Mouse (Mus musculus) megakaryocyte, embryonic 14.5 days (primary cell): Measurements from ENCODE around the gene Myrf. TPM values are rescaled to one million over a fixed set of nuclear protein-coding genes. Genes with fewer than 3 reads are reported as not detected.
A peak's percentile ranks its signal among the peaks of the same experiment; 100 is the strongest.

Experiments used
- H3K27me3 ChIP-seq: replicated peaks from 2 replicates; pipeline ENCODE3; 2012; ENCODE audit warnings: inconsistent platforms
- H3K36me3 ChIP-seq: replicated peaks from 2 replicates; pipeline ENCODE3; 2012; ENCODE audit warnings: low read length, inconsistent platforms, mixed read lengths
- H3K4me1 ChIP-seq: 2 replicates; pipeline ENCODE4 v1.6.1; 2012; ENCODE audit warnings: inconsistent platforms
- H3K4me3 ChIP-seq: replicated peaks from 2 replicates; pipeline ENCODE3; 2012; ENCODE audit warnings: moderate library complexity, mild to moderate bottlenecking, inconsistent platforms
- H3K9me3 ChIP-seq: 2 replicates; pipeline ENCODE4 v1.6.1; 2012; ENCODE audit warnings: inconsistent platforms
- FLI1 ChIP-seq: IDR thresholded peaks from 2 replicates; pipeline ENCODE4 v1.6.1; 2012; ENCODE audit warnings: low read length, inconsistent platforms, mixed read lengths
- GATA1 ChIP-seq: IDR thresholded peaks from 3 replicates; pipeline ENCODE4 v1.6.1; 2012; ENCODE audit warnings: mixed read lengths, low read length, inconsistent platforms, borderline replicate concordance
- polyA plus RNA-seq: library from polyadenylated mRNA; stranded (reverse); fragments of >175 nt; gene quantifications from 2 replicates; pipeline ENCODE4 v1.2.3, GENCODE M21; 2012; ENCODE audit warnings: low replicate concordance; ENCODE audit not compliant: insufficient read depth

Gene Myrf
- polyA plus RNA-seq, 1 experiment: 0.34 TPM

DNA sequence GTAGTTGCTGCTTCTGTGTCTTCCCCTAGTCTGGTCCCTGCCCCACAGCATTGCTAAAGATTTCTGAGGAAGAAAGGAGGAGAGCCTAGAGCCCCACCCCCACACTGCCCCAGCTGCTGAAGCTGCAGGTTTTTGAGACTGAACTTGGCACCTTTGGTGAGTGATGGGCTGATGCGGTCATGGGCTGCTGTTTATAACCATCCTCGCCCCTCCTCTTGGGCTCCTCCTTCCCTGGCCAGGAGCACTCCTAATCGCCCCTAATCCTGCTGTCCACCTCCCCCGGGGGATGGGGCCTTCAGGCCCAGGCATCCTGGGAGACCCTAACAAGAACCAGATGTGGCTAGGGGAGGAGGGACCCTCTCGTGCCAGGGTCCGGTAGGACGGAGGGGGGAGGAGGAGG, 9.5 kb downstream of the Myrf start:
- peaks cover 91% of the 10 kb centered on the region for H3K27me3 ChIP-seq
- TF ChIP-seq GATA1: no peak
- TF ChIP-seq FLI1: no peak

DNA sequence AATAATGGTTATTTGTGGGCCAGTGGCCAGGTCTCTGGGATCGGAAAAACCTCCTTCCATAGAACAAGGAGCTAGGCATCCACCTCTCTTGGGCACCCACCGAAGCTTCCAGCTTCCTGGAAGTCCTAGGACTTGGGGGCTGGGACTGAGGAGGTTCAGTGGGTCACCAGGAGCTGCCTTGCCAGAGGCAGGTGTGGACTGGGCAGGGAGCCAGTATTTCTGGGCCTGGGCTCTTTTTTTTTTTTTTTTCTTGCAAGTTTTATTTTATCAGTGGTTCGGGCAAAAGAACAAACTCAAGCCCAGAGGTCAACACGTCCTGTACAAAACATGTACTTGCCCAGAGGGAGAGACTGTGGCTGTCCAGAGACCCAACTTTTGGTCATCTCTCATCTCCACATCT, 14.8 kb downstream of the Myrf start:
- TF ChIP-seq FLI1 (no peak), GATA1 (no peak)
- peaks cover 15% of the 10 kb centered on the region for H3K4me1 ChIP-seq
- H3K36me3 ChIP-seq: no peaks in the 10 kb centered on the region
- H3K4me3 ChIP-seq: no peak overlapping the region
- peaks cover 69% of the 10 kb centered on the region for H3K27me3 ChIP-seq
- H3K9me3 ChIP-seq: no peaks in the 10 kb centered on the region

More for the DNA sequence above, 9.5 kb downstream of the Myrf start:
- Histone ChIP-seq H3K4me1 (peaks cover 12% of the 10 kb centered on the region), H3K9me3 (no peaks in the 10 kb centered on the region), H3K36me3 (no peaks in the 10 kb centered on the region), H3K4me3 (no peak overlapping the region)

DNA sequence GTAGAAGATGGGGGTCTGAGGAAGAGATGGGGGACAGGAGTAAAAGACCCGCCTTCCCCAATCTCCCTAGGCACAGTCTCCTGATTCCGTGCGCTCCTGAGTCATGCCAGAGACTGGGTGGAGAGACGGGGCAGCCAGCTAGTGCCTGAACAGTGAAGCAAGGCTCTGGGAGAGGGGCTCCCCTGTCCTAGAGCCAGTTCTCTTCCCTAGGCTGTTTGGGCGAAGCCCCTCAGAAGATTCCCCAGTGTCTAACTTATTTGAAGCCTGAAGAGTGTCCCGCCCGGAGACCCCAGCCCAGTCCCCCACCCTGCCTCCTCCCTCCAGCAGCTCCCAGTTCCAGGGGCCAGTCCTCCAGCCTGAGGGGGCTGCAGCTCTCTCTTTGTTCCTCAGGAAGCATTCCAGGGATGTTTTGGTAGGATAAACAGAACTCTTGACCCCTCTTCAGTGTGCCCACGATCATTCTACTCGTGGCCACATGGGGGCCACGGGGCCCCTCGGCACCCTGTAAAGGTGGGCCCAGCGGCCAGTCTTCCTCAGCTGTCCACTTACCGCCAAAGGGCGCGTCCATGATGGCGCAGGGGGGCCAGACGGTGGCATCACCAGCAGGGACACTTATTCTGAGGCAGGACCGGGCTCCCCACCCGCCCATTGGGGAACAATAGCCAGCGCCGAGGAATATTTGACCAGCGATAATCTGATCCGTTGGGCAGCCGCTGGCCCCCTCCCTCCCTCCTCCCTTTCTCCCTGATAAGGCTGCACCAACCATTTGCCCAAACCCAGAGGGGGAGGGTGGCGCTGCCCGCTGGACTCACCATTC, 15.7 kb downstream of the Myrf start:
- Histone ChIP-seq H3K36me3 (no peaks in the 10 kb centered on the region), H3K27me3 (peaks cover 67% of the 10 kb centered on the region), H3K4me1 (peaks cover 17% of the 10 kb centered on the region), H3K9me3 (no peaks in the 10 kb centered on the region), H3K4me3 (no peak overlapping the region)
- TF ChIP-seq FLI1: no peak
- no peak for TF ChIP-seq GATA1

DNA sequence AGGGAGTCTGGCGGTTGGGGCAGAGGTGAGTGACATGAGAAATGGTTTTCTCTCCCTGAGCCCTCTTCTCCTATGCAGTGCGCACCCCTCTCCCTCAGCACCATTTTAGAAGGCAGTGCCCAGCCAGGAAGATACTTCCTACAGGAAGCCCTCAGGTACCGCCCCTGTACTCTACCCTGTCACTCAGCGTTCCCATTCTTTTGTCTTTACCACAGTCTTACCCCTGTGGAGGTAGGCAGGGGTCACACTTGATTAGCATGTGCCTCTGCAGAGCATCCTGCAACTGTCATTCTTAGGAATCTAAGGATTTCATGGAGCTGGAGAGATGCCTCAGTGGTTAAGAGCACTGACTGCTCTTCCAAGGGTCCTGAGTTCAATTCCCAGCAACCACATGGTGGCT, 17.0 kb downstream of the Myrf start:
- TF ChIP-seq GATA1 (no peak), FLI1 (no peak)
- H3K27me3 ChIP-seq: peaks cover 57% of the 10 kb centered on the region
- no peaks in the 10 kb centered on the region for H3K9me3 ChIP-seq
- H3K36me3 ChIP-seq: no peaks in the 10 kb centered on the region
- H3K4me1 ChIP-seq: peaks cover 22% of the 10 kb centered on the region
- H3K4me3 ChIP-seq: no peak overlapping the region

DNA sequence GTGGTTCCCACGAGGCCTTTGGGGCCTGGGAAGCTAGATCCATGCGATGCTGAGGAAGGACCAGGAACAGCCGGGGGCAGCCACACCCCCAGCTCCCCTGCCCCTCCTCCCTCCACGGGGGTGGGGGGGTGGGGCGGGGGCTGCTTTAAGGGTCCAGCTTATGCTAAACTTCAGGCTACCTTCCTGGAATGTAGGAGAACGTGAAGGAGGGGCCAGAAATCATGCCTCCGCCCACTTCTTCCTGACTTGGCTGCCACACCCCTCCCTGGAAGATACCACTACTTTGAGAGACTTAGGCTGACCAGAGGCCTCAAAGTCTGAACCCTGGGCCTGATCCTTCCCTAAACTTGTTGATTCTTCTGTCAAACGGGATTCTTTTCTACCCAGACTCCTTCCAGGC, 17.9 kb downstream of the Myrf start:
- Histone ChIP-seq H3K9me3 (no peaks in the 10 kb centered on the region), H3K4me3 (no peak overlapping the region), H3K4me1 (peaks cover 22% of the 10 kb centered on the region), H3K36me3 (no peaks in the 10 kb centered on the region), H3K27me3 (peaks cover 57% of the 10 kb centered on the region)
- TF ChIP-seq GATA1 (no peak), FLI1 (no peak)

DNA sequence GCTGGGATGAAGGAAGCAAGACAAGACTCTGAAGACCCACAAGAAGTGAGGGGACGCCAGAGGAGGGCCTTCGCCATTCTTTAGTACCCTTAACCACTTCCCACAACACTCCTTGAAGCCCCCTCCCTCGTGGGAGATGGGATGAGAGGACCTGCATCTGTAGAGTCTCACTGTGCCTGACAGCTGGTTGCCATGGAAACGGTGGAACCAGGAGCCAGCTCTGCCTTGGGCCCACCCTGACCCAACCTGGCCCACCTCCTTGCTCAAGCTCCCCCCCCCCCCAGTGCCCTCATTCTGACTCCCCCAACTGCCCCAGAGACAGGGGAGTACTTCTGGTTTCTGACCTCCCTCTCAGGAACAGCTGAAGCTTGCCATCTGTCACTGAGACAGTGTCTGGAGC, 19.0 kb downstream of the Myrf start:
- no peaks in the 10 kb centered on the region for H3K9me3 ChIP-seq
- no peaks in the 10 kb centered on the region for H3K36me3 ChIP-seq
- TF ChIP-seq GATA1 (no peak), FLI1 (no peak)
- no peak overlapping the region for H3K4me3 ChIP-seq
- peaks cover 22% of the 10 kb centered on the region for H3K4me1 ChIP-seq
- peaks cover 56% of the 10 kb centered on the region for H3K27me3 ChIP-seq

DNA sequence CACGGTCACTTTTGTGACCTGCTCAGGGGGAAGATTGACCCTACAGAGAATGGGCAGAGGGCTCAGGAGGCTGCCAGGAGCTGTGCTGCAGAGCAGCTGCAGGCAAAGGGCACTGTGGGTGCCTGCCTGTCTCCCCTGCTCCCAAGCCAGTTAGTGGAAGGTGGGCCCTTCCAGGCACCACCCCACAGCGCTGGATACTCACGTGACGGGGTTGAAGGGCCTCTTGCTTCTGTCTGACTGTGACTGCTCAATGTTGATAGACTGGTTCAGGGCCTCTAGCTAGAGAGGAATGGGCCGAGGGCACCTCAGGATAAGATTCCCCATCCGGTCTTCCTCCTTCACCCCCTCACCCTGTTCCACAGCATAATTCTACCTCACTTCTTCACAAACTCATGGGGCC, 21.0 kb downstream of the Myrf start:
- H3K9me3 ChIP-seq: no peaks in the 10 kb centered on the region
- H3K4me3 ChIP-seq: no peak overlapping the region
- no peaks in the 10 kb centered on the region for H3K36me3 ChIP-seq
- peaks cover 61% of the 10 kb centered on the region for H3K27me3 ChIP-seq
- TF ChIP-seq GATA1 (no peak), FLI1 (no peak)
- peaks cover 22% of the 10 kb centered on the region for H3K4me1 ChIP-seq

DNA sequence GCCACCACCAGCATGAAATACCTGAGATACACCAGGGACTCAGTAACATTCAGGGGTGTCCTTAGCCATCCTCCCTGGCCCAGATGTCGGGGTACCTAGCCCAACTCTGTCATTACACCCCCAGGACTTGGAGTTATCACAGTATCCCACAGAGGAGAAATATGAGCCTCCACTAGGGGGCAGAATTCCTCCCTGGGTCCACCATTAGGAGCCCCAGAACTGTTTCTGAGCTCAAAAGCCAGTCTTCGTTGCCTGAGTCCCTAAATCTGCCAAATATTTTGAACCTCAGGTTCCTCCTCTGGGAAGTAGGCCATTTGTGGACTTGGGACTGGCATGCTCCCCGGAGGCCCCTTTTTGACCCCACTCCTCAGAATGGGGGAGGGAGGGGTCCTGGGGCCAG, 21.4 kb downstream of the Myrf start:
- no peaks in the 10 kb centered on the region for H3K9me3 ChIP-seq
- no peaks in the 10 kb centered on the region for H3K36me3 ChIP-seq
- TF ChIP-seq GATA1 (no peak), FLI1 (no peak)
- H3K27me3 ChIP-seq: peaks cover 56% of the 10 kb centered on the region
- no peak overlapping the region for H3K4me3 ChIP-seq
- peaks cover 22% of the 10 kb centered on the region for H3K4me1 ChIP-seq

DNA sequence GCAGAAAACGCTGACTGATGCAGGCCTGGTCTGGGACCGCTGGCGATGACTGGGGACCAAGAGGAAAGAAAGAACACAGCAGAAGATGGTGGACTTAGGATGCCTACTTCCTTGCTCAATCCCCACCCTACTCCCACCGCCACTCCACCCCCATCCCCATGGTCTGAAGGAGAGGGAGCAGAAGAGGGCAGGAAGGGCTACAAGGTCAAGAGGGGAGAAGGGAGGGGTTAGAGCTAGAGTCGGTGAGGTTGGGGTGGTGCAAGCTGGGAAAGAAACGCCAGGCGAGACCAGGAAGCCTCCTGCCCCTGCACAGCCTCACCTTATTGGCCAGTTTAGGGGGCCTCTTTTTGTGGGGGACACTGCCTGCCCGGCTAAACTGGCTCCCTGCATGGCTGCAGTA, 24.4 kb downstream of the Myrf start:
- Histone ChIP-seq H3K4me1 (peaks cover 8% of the 10 kb centered on the region; the same call in 1 of the 2 replicates), H3K4me3 (no peak overlapping the region), H3K9me3 (no peaks in the 10 kb centered on the region), H3K36me3 (peaks cover 25% of the 10 kb centered on the region), H3K27me3 (peaks cover 48% of the 10 kb centered on the region)
- TF ChIP-seq FLI1: no peak

DNA sequence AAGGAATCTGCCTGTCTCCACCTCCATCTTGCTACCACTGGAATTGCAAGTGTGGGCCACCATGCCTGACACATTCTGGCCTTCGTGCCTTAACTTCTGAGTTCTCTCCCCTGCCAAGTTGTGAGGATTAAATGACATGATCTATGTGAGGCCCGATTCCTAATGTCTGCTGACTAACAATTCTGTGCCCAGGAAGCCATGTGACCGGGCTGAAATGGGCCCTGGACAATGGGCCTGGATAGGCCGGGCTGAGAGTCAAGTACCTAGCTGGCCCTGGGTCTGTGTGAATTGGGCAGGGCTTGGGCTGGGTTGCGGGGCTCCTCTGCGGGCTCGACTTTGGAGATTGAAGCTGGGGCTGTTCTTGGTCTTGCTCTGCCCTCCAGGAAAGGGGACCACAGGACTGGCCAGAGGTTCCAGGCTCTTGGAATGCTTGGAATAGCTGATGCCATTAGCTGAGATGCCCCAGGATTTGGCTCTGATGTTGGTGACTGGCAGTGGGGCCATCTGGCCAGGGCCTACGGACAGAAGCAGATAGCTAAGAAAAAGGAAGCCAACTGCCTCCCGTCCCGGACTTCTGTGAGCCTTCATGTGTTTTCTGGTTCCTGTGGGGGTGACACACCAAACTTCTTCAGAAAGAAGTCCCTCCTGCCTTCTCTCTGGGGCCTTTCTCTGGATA, 26.6 kb downstream of the Myrf start:
- peaks cover 47% of the 10 kb centered on the region for H3K36me3 ChIP-seq
- no peaks in the 10 kb centered on the region for H3K9me3 ChIP-seq
- no peak overlapping the region for H3K4me3 ChIP-seq
- no peak for TF ChIP-seq GATA1
- no peak for TF ChIP-seq FLI1
- H3K27me3 ChIP-seq: peaks cover 36% of the 10 kb centered on the region
- peaks cover 12% of the 10 kb centered on the region for H3K4me1 ChIP-seq

DNA sequence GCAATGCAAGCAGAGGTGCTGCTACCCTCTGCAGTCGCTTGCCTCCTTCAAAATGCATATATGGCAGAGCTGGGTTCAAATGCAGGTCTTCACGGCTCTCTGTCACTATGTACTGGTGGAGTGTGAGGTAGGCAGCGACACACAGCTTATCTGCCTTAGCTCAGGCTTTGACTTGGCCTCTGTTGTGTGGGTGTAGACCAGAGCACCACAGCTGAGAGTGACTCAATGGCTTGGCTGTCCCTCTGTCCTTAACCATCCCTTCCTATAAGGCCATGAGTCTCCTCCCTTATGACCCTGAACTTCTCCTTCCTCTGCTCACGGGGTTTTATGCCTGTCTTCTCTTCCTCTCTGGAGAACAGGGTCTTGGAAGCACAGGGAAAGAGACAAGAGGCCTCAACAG, 29.7 kb downstream of the Myrf start:
- Histone ChIP-seq H3K4me3 (peak overlapping the region; percentile 40), H3K9me3 (no peaks in the 10 kb centered on the region), H3K27me3 (peaks cover 13% of the 10 kb centered on the region), H3K36me3 (peaks cover 77% of the 10 kb centered on the region), H3K4me1 (peaks cover 16% of the 10 kb centered on the region)
- no peak for TF ChIP-seq GATA1
- no peak for TF ChIP-seq FLI1
